Mouse (Mus musculus): Measurements from ENCODE around the gene Crim1.
"Not testable (repeated sequence)": the region's sequence is repeated elsewhere in the genome, so short reads cannot be mapped to it uniquely, and the experiment has no call there.

Gene Crim1

DNA sequence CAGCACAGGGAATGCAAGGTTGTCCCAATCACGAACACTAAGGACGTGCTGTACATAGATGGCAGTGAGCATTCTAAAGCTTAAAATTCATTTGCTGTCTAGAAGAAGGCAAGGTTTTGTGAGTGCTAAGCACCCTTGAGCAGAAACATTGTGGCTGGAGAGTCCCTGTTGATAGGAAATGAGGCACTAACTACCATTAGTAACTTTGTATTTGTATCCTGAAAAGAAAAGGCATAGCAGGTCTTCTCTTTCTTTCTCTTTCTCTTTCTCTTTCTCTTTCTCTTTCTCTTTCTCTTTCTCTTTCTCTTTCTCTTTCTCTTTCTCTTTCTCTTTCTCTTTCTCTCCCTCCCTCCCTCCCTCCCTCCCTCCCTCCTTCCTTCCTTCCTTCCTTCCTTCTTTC lies 53.5 kb downstream of the Crim1 start:
- DNase-seq: not testable (repeated sequence)

DNA sequence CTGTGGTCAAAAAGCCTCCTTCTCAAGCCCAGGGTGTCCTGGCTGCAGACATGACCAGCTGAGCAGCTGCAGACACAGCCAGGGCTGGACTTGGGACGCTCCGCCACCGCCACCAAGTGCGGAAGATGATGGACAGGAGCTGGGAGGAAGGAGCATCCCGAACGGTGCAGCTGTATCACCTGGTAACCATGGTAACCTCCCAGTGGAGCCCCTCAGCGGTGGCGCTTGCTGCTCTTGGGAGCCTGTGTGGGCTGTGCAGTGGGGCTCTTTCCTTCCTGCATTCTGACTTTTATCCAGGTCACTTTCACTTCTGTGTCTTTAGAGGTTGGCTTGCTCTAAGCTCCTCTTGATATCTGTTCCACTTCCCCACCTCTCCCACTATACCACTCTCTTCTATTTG lies 54.2 kb downstream of the Crim1 start:
- no peak for DNase-seq

DNA sequence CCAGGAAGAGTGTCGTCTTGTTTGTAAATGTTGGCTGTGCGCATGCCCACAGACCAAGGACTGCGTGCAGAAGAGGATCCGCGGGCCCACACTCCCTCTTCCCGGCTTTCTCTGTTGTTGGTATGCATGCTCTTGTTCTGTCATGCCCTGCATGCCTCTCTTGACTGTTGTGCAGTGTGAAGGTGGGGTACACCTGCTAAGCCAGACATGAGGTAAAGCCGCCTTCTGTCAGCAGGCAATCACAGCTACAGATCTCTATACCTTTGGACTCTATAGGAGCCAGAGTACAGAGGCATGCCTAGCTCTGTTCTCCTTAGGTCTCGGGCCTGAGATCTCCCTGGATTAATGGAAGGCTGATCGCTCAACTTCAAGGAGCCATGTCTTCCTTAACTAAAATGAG lies 55.7 kb downstream of the Crim1 start:
- no peak for DNase-seq

DNA sequence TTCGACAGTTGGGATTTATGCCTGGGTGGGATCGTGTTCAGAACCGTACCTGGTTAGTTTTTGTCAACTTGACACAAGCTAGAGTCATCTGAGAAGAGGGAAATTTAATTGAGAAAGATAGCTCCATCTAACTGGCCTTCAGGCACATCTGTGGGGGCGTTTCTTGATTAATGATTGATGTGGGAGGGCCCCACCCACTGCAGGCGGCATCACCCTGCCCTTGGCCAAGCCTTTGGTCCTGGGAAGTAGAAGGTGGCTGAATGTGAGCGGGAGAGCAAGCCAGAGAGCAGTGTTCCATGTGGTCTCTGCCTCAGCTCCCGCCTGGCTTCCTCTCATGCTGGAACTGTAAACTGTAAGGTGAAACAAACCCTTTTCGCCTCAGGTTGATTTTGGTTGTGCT lies 56.5 kb downstream of the Crim1 start:
- no peak for DNase-seq

DNA sequence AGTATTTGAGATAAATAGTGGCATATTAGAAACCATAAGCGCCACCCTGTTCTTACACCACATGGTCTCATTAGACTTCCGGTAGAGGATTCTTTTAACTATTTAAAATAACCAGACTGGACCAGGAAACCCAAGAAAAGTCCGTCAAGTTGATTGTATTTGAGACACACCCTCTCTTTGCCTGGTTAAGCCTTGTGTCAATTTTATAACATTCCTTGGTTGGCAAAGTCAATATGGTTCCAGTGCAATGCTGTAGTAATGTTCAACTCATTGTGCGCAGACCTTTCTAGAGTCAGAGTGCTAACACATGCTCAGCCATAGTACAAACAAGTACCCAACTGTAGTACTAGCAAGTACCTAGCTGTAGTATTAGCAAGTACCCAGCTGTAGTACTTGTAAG lies 61.6 kb downstream of the Crim1 start:
- no peak for DNase-seq

DNA sequence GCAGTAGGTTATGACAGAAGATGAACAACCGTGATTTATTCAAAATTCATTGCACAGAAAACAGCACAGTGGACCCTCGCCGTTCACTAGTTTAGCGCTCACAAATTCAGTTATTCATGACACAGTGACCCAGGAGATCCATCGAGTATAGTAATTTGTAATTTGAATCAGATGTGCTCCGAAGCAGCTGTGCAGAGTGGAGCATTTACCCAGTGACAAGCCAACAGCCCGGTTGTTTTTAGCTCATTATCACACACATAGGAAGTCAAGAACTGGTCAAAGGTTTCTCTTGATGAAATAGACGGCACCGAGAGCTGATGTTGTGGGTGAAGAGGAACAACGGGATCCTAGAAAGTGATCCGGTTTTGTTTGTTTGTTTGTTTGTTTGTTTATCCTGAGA lies 64.1 kb downstream of the Crim1 start:
- DNase-seq: no peak

DNA sequence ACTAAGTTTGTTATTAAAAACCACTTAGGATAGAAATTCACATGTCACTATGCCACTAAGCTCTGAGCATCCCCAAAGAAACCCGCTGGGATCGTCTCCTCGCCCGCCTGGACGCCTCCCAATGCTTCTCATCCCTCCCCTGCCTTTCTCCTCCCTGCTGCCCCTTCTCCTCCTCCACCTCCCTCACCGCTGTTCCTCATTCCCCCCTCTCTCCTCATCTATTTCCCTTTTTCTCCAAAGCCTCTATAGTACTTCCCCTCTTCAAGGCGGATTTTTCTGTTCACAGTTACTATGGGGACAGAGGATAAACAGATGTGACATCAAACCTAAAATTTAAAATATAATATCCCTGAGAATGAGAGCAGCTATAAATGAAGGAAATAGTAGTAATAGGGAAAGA lies 65.1 kb downstream of the Crim1 start:
- no peak for DNase-seq

DNA sequence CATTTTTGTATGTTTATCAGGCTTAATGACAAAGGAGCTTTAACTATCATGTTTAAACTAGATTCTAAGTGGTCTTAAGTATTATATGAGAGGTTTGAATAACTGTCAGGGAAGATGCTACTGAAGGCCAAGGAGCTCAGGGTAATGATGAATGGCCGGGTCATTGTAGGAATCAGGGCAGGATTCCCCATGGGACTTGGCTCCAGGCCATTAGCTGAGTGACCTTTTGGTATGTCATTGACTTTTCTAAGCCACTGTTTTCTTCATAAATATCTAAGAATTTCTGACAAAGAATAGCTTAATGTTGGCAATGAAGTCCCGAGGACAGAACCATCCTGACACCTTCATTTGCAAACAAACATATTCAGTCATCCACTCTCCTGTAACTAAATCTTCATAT lies 66.2 kb downstream of the Crim1 start:
- DNase-seq: no peak

DNA sequence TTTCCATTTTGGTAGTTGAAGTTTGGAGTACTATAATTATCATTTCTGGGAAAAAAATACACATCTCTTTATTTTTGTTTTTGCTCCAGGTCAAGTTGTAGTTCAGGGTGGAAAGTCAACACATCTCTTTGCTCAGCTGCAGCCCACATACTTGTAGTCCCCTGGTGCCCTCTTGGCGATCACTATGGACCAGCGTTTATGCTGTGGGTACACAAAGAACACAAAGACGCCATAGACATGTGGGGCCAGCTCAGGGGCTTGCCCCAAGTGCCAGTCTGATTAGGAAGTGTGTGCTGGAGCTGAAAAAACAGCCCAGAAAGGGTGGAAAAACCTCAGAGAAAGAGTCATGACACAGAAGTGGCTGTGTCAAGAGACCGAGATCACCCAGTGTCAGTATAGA lies 68.5 kb downstream of the Crim1 start:
- DNase-seq: no peak

DNA sequence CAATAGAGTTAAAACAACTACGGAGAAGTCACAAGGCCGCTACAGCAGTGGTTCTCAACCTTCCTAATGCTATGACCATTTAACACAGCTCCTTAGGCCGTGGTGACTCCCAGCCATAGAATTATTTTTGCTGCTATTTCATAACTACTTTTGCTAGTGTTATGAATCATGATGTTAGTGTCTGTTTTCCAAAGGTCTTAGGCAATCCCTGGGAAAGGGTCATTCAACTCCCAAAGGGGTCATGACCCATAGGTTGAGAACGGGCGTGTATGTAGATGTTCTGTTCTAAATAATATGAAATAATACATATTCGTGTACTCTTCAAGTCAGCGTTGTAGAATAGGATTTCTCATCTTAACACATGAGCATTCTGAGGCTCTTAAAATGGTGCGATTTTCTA lies 69.3 kb downstream of the Crim1 start:
- no peak for DNase-seq

DNA sequence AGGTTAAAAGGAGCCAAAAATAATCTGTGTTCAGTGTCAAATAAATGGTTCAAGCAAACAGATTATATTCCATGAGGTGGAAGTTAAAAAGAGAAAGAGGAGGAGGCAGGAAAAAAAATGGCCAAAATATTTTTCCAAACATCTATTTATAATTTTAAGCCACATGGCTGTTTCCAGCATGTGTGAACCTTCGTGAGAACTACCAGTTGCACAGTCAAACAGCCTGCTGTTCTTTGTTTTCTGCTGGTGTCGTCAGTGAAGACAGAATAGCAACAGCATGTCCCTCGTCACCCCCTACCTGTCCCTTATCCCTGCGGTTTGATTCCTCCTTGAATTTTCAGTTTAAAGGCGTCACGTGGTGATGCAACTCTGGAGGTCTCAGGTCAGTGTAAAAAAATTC lies 70.0 kb downstream of the Crim1 start:
- DNase-seq: no peak

DNA sequence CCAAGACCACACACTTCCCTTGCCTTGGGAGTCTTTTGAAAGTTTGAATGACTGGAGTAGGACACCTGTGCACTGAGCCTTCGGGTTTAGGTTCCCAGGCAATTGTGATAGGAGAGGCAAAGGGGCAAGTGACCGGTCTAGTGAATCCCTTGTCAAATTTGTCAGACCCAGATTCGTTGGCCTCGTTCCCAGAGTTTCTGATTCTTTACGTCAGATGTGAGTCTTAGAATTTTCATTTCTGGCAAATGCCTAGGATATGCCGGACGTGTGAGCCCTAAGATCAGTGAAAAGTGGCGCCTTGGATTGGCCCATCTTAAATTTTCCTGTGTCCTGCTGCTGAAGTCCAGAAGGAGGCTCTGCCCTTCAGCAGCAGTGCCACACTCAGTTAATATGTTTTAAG lies 71.7 kb downstream of the Crim1 start:
- no peak for DNase-seq

DNA sequence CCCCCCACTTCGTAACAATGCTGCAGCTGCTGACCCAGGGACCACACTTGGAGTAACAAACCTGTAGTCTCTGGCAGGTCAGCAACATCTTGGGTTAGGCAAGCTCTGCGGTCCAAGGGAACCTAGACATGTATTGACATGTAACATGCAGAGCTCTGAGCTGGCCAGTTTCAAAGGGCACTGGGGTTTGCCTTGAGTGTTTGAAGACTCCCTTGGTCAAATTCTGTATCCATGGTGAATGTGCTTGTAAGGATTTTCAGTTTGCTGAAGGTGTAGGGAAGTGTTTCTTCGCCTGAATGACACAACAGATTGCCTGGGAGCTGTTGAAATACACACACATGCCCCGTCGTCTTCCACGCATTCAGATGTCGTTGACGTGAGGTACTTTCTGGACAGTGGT lies 72.1 kb downstream of the Crim1 start:
- DNase-seq: no peak

DNA sequence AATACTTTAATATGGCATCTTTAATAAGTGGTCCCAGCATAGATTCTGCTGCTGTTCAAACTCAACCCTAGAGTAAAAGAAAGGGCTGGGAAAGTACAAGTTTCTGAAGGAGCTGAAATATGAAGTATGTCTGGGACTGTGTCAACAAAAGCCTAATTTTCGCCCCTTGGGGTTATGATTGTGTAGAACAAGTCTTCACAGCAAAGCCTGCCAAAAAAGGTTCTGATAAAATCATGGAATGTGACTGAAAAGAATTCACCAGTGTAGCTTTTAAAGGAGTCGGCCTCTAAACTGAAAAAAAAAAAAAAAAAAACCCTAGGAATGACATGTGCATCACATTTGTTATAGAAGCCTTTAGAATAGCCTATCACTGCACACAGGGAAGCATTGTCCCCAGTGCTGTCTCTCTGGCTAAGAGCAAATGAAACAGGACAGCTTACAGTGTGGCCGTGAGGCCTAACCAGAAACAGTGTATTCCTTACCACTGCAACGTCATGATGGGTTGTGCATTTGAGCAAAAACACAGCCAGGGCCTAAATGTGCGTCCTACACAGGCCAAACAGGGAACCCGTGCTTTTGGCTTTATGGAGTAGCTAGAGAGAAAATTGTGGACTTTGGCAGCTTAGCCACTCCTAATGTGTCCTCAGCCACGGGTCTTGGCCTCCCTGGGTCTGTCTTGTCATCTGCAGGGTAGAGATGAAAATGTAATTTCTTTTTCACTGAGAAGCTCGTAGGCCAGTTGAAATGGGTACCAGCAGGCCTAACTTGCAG lies 72.8 kb downstream of the Crim1 start:
- no peak for DNase-seq

DNA sequence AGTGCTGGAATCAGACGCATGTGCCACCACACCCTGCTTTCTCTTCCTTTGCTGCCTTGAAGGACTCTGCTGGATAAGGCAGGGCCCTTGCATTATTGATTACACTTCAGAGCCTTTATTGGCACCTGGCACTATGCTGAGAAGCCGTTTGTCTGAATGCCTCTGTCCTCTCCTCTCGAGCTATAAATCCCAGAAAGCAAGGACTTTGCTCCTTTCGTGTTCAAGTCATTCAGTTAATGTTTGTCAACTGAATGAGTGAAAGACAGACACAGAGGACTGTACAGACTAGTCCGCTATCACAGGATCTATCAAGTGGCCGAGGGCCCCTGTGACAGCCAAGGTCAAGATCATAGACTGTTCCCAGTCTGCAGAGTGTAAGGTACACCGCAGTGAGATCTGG lies 73.8 kb downstream of the Crim1 start:
- no peak for DNase-seq

DNA sequence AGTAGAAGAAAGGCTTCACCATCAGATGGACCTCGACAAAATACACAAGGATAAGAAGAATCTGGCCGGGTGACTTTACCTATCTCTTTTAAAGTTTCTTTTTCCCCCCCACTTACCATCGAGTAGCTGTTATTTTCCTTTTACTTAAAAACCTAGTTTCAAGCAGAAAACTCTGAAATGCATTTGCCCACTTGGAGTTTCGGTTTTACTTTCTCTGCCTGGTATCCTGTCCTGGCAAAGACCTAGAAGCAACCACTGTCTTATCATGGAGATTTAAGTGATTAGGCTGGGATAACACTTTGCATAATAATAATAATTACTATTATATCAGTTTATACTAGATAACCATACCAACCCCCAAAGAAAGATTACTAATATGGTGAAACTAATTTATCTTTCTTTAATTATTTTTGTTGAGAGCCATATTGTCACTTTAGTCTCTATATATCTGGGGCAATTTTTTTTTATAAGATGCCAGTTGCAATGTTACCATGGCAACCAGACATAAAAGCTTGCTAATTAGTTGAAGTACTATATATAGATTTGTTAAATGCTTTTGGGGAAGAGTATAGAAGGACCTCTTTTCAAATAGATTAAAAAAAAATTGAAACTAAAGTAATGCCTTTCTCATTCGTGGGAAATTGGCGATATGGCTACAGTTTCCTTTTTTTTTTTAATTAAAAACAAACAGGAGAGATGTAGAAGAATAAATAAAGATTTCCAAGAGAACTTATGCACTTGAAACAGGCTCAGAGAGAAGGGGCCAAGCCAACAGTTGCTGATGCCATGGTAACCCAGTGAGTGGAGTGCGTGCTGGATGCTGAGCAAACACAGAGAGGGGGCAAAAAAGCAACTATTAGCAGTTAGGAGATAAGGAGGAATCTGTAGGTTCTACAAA lies 74.8 kb downstream of the Crim1 start:
- DNase-seq: no peak

DNA sequence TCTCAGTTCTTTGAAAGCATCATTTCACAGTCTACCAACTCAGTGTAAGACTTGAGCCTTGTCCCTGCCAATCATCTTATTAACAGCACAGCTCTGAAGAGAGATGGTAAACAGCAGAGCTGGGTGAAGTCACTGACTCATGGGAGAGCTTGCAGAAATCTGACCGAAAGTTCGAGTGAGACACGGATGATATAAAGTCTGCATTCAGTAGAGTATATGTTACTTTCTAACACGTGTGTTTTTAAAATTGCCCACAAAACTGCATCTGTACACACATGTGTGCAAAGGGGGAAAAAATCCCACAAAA lies 75.4 kb downstream of the Crim1 start:
- no peak for DNase-seq

DNA sequence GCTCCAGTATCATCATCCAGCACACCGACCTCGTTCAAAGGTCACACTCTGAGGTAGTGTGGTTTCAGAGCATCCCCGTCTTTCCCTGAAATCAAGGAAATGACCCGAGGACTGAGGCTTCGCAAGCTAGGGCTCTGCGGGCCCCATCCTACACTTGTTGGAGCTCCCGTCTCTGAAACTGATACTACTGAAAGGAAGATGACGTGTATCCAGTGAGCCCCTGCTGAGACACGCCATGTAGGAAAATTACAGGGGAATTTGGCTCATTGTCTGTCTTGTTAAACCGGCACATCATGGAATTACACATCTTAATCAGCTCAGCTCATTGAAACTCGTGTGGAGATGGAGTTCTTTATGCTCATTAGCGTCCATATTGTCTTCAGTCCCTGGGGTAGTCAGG lies 79.1 kb downstream of the Crim1 start:
- no peak for DNase-seq

DNA sequence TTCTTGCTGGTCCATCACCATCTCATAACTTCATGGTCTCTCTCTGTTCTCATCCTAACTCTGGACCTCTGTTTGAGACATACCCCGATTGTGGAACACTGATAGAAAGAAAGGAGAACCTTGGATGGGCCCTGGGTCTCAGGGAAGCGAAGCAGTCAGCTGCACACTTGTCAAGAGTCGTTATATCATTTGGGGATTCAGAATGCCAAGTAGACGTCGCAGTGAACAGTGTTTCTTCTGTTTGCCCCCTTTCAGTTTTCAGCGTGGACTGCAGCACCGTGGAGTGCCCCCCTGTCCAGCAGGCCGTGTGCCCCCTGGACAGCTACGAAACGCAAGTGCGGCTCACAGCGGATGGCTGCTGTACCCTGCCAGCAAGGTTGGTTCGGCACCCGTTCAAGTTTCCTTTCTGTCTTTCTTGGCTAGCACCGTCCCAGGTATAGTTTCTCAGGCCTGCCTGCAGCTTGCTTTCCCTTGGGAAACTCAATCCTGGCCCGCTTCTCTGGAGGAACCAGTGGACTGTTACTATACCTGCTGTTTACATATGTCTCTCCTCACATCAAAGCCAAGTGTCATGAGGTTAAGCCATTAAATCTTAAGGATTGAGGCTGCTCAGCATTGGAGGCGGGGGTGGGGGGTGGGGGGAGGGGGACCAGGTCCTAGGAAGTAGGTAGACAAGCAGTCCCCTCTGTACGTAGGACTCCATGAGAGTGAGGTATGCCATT lies 81.1 kb downstream of the Crim1 start:
- DNase-seq: peak in 1 of 2 experiments; percentile 16

DNA sequence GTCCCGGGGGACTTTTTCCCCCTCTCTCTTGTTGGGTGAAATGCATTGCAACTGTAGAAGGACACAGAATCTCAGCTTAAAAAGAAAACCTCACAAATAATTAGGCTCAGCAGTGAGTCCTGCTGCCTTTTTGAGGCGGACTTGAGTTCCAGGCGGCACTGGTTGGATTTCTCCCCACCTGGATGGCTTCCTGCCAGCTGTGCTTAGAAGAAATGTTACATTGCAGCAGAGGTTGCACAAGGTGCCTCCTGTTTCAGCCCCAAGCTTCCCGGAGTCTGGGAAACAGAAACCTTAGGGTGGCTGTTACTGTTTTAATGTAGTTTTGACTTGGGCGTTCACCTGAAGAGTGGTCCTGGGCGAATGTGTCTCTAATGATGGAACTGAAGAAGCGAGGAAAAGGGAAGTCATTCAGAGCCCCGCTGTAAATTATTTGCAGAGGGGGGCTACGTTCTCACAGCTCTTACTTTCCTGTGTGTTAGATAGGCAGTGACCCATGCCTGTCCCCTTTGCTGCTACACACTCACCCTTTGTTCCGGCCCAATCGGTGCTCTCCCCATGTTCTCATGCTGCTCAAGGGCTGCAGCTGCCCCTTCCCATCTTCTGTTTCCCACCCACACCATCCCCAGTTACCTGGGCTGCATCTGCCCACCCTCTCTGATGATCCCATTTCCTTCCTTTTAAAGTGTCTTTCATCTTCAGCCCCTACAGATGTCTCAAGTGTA lies 83.4 kb downstream of the Crim1 start:
- DNase-seq: no peak

DNA sequence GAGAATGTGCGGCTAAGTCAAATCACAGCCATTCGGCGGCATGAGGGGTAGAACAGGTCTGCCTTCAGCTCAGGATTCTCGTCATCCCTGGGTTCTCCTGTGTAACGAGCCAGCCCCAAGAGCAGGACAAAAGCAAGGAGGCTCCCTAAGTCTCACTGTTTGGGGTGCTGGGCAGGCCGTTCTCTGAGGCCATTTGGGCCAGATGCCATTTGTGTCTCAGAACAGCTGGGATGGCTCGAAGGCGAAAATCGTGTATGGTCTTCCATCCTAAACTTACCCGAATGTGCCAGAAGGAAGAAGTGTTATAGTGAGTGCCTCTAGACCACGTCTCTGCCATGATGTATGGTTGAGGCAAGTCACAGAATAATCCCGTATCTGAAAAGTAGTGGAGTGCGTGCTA lies 86.0 kb downstream of the Crim1 start:
- no peak for DNase-seq

DNA sequence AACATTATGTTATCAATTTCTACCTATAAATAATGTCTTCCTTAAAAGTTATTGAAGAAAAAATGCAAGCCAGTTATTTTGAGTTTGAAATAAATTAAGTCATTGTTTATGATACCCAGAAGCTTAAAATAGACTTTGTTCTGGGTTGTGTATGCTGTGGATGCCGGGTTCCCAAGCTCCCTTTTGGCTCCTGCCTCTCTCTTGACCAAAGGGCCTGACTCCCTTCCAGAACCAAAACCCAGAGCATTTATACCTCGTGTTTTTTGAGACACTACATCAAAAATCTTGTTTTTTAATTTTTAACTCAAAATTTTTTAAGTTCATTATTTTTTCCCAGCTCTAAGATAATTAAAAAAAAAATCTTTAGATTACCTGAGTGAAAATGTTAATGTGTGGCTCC lies 87.3 kb downstream of the Crim1 start:
- no peak for DNase-seq

All from cerebellum, postnatal 36 days (tissue).